Mouse (Mus musculus) CD8-positive naive resting alpha-beta T cell, adult 2 months (primary cell): ENCODE data around the gene Gpi1.
"Not testable (repeated sequence)": the region's sequence is repeated elsewhere in the genome, so short reads cannot be mapped to it uniquely, and the experiment has no call there.

Source experiments
- DNase-seq, 2 experiments: peaks; one replicate each; pipeline ENCODE4 v3.0.0; 2022; ENCODE audit warnings: low read depth in 2 of 2, low spot score in 2 of 2

Gpi1 gene

GRCm38 (mm10) chr7:34229691-34230111 lies 435 bp downstream of the Gpi1 start:
- DNase-seq, result peak in 1 of 2 experiments; percentile 14

DNA sequence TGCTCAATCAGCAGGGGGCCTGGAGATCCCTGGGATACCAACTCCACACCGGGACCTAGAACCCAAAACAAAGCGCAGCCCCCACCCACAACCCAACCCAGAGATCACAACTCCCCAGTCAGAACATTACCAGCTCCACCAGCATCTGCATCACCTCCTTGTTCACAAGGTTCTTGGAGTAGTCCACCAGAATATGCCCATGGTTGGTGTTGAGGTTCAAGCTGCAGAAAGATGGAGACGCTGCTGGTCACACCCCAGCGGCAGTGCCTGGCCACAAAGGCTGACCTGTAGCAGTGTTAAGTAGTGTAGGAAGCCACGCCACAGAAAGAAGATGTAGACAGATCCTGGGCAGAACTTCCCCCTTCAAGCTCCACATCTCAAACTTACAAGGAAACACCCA lies 983 bp downstream of the Gpi1 start:
- DNase-seq, result no peak

GRCm38 (mm10) chr7:34228641-34229040 lies 1.5 kb downstream of the Gpi1 start:
- DNase-seq, result no peak

GRCm38 (mm10) chr7:34226846-34227245 lies 3.3 kb downstream of the Gpi1 start:
- no peak for DNase-seq

- DNase-seq, result no peak
Measured at GRCm38 (mm10) chr7:34226086-34226485, 4.0 kb downstream of the Gpi1 start.

DNA sequence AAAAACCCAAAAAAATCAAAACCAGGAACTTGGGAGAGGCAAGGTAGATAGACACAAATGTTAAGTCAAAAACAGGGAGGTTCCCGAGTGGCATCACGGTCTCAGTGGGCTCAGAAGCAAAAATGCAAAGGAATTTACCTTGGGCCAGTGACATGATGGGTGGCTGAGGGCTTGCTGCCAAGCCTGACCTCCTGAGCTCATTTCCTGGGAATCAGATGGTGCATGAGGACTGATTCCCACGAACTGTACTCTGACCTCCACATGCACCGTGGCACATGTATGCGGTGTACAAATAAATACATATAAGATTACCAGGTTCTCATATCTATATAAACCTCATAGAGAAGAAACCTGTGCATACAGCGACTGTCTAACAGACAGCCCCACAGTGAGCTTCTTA lies 5.8 kb downstream of the Gpi1 start:
- DNase-seq, result no peak

- no peak for DNase-seq
Measured at GRCm38 (mm10) chr7:34222340-34222739, 7.8 kb downstream of the Gpi1 start.

- no peak for DNase-seq
Measured at GRCm38 (mm10) chr7:34221594-34222250, 8.4 kb downstream of the Gpi1 start.

DNA sequence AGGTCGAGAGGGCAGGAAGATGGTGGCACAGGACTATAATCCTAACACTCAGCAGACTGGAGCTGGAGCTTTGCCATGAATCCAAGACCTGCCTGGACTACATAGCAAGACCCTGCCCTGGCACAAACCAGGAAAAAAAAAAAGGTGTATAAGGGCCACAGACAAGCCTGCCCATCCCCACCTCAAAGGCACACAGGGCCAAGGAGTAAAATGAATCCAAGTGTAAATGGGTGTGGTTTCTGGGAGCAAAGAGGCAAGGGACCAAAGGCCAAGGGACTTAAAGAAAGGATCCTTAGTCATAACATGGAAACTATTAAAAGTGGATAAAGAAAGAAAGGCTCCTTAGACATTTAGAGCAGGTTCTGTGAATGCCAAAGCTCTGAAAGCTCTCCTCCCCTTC lies 11.6 kb downstream of the Gpi1 start:
- no peak for DNase-seq

DNA sequence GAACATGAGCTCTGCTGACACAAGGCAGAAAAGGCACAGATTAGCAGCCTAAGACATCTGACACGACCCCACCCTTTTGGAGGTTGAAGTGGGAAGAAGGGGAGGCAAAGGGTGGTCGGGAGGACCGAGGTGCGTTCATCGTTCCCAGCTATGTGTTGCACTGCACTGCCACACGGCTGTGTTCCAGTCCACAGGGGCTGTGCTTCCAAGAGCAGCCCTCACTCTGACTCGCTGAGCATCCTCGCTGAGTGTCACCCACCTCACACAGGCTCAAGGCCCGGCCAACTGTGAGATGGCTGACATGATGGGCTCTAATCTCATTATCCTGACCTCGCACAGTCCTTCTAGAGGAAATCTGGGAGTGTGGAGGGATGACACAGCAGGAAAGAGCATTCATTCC lies 13.7 kb downstream of the Gpi1 start:
- DNase-seq, result no peak

GRCm38 (mm10) chr7:34215481-34215880 lies 14.7 kb downstream of the Gpi1 start:
- no peak for DNase-seq

DNA sequence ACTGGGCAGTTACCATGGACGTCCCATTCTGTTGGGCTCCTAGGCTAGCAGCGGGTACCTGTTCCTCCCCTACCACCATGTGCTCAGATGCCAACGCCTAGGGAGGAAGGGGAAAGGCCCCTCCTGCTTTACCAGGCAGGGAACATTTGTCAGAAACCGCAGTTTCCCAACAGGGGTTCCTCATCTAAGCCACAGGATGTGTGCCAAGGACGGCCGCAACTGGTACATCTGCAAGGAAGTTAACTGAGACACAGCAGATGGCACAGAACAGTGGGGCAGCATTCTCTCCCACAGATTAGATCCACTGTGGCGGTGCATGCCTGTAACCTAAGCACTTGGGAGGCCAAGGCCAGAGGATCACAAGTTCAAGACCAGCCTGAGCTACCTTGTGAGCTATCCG lies 15.5 kb downstream of the Gpi1 start:
- no peak for DNase-seq

DNA sequence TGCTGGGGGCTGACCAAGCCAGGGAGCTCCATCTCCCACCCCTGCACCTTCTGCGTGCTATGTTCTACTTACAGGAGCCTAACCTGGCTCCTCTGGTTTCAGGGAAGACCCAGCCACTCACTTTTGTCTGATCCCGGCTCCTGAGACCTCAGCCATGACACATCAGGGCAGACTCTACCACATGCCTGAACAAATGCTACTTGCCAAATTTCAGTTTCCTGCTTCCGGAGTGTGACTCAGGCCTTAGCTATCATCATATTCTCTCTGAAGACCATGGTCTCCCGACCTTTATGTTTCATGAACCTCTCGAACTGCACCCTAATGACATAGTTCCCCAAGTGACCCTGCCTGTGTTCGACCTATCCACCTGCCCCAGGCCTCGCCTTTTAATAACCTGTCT lies 16.9 kb downstream of the Gpi1 start:
- no peak for DNase-seq

DNA sequence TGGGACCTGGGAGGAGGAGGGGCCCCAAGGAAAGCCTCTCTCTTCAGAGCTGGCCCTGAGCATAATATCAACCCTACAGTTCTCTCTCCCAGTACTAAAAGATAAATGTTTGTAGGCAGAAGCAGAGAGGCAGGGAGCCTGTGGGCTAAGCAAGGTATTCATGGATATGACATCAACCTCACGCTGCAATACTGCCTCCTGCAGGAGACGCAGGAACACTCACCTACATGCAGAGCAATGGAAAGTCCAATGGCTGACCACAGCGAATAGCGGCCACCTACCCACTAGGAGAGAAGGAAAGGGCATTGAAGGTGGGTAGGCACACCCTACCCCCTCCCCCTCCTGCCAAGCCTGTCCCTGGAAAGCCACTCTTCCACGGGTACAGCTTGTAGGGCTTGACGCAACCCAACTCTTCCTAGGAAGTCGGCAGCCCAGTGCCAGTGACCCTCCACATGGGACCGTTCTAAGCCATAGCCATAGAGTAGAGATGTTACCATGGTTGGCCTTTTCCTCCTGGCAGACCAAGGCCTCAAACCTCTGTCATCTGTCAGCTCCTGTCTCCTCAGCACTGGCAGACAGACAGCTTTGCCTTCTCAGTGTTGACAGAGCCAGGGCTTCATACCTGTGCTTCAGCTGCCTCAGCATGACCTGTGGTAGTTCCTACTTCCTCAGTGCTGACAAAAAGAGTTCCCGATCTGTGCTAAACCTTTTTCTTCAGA lies 21.9 kb downstream of the Gpi1 start:
- DNase-seq, result no peak

DNA sequence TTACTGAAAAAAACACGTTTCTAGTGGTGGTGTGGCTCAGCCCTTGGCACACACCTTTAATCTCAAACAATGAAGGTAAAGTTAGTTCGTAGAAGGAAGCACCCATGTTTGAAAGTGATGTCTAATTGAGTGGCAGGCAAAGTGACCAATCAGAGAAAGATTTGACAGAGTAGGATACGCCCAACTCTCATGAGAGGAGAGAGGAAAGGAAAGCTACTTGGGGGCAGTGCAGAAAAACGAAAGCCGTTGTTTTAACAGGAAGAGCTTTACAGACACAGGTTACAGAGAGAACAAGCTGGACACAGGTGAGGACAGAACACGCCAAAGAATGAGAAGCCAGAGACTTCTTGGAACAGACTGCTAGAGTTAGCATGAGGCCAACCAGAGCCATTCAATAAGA lies 23.8 kb downstream of the Gpi1 start:
- DNase-seq, result no peak

GRCm38 (mm10) chr7:34202147-34202546 lies 28.0 kb downstream of the Gpi1 start:
- DNase-seq, result not testable (repeated sequence)

- DNase-seq, result no peak
Measured at GRCm38 (mm10) chr7:34200829-34201228, 29.3 kb downstream of the Gpi1 start.

- DNase-seq, result peak; percentile 21 to 49
Measured at GRCm38 (mm10) chr7:34198346-34198745, 31.8 kb downstream of the Gpi1 start.

DNA sequence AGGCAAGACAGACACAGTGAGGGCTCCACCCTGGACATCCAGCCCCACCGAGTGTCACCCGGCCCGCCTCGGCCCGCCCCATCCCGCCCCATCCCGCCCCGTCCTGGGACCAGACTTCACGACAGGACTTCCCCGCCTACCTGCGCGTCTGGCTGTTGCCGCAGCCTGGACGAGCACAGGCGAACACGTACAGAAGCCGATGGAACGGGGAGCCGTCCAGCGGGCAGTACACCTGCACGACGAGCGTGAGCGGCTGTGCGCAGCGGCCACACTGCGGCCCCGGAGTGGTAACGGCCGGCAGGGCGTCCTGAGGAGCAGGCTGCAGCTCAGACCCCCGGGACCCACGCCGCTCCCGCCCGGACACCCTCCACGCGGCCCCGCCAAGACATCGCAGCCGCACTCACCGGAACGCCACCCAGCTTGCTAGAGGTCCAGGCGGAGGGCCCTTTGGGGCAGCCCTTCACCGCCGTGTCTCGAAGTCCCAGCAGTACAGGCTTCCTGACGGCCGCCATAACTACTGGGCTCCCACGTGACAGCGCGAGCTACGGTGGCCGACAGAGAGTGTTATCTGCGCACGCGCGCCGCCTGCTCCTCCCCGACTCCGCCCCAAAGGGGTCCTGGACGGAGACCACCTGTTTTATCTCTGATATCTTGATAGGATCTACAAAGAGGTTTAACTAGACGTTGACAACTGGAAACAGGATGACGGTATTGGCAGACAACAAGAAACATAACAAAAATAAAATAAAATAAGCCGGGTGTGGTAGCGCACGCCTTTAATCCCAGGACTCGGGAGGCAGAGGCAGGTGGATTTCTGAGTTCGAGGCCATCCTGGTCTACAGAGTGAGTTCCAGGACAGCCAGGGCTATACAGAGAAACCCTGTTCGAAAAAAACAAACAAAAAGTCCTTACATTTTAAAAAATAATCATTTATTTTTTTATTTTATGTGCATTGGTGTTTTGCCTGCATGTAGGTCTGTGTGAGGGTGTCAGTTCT lies 33.7 kb downstream of the Gpi1 start, which contains the start of gene Pdcd2l:
Gene Pdcd2l, minus strand, starts transcription at position 530 of the 997 bp plus-strand sequence.
- DNase-seq, result peak; percentile 89 to 90

GRCm38 (mm10) chr7:34195632-34196031 lies 34.5 kb downstream of the Gpi1 start:
- DNase-seq, result no peak

- DNase-seq, result no peak
Measured at GRCm38 (mm10) chr7:34192825-34193224, 37.3 kb downstream of the Gpi1 start.
